Mouse (Mus musculus) megakaryocyte, embryonic 14.5 days (primary cell): ENCODE data around the gene Fam217b. TPM values are rescaled to one million over a fixed set of nuclear protein-coding genes. Genes with fewer than 3 reads are reported as not detected.

Experiments used
- H3K27me3 ChIP-seq: replicated peaks from 2 replicates; pipeline ENCODE3; 2012; ENCODE audit warnings: inconsistent platforms
- H3K36me3 ChIP-seq: replicated peaks from 2 replicates; pipeline ENCODE3; 2012; ENCODE audit warnings: low read length, inconsistent platforms, mixed read lengths
- H3K4me1 ChIP-seq: 2 replicates; pipeline ENCODE4 v1.6.1; 2012; ENCODE audit warnings: inconsistent platforms
- H3K4me3 ChIP-seq: replicated peaks from 2 replicates; pipeline ENCODE3; 2012; ENCODE audit warnings: moderate library complexity, mild to moderate bottlenecking, inconsistent platforms
- H3K9me3 ChIP-seq: 2 replicates; pipeline ENCODE4 v1.6.1; 2012; ENCODE audit warnings: inconsistent platforms
- FLI1 ChIP-seq: IDR thresholded peaks from 2 replicates; pipeline ENCODE4 v1.6.1; 2012; ENCODE audit warnings: low read length, inconsistent platforms, mixed read lengths
- GATA1 ChIP-seq: IDR thresholded peaks from 3 replicates; pipeline ENCODE4 v1.6.1; 2012; ENCODE audit warnings: mixed read lengths, low read length, inconsistent platforms, borderline replicate concordance
- polyA plus RNA-seq: library from polyadenylated mRNA; stranded (reverse); fragments of >175 nt; gene quantifications from 2 replicates; pipeline ENCODE4 v1.2.3, GENCODE M21; 2012; ENCODE audit warnings: low replicate concordance; ENCODE audit not compliant: insufficient read depth

The Fam217b gene
- polyA plus RNA-seq, 1 experiment: 6.1 TPM

DNA sequence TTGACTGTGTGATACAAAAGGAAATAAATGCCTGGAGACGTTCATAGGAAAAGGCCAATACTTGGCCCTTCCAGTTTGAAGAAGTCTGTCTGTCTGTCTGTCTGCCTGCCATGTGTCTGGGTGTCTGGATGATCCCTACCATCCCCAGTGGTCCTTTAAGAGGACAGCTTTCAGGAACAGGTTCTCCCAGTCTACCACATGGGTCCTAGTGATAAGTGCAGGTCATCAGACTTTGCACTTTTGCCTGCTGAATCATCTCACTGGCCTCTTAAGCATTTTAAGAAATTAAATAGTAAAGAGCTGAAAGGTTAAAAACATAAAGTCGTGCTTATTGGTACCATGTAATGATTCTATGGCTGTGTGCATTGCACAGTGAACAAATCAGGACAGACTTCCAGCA, 19.2 kb downstream of the Fam217b start:
- TF ChIP-seq FLI1: no peak
- no peak for TF ChIP-seq GATA1
- H3K27me3 ChIP-seq: peaks cover 20% of the 10 kb centered on the region
- peaks cover 30% of the 10 kb centered on the region for H3K4me1 ChIP-seq
- H3K36me3 ChIP-seq: no peaks in the 10 kb centered on the region
- no peak overlapping the region for H3K4me3 ChIP-seq
- no peaks in the 10 kb centered on the region for H3K9me3 ChIP-seq

DNA sequence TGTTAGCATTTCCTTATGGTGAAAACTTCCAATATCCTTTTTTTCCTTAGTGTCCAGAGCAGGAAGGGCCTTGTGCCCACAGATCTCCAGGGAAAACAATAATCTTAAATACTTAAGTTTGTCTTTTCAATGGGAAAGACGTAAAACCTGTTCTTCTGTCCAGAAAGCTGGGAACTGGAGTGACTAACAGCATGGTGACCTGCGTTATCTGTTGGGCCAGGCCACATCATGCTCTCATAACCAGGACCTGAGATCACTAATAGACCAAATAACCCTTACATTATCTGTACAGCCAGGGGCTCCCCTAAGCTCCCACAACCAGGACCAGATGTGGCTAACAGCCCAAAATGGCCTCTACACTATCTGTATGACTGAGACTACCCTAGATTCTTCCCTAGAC, 19.6 kb downstream of the Fam217b start:
- H3K4me1 ChIP-seq: peaks cover 30% of the 10 kb centered on the region
- H3K36me3 ChIP-seq: no peaks in the 10 kb centered on the region
- H3K9me3 ChIP-seq: no peaks in the 10 kb centered on the region
- no peak overlapping the region for H3K4me3 ChIP-seq
- H3K27me3 ChIP-seq: peaks cover 20% of the 10 kb centered on the region
- TF ChIP-seq GATA1 (no peak), FLI1 (no peak)

DNA sequence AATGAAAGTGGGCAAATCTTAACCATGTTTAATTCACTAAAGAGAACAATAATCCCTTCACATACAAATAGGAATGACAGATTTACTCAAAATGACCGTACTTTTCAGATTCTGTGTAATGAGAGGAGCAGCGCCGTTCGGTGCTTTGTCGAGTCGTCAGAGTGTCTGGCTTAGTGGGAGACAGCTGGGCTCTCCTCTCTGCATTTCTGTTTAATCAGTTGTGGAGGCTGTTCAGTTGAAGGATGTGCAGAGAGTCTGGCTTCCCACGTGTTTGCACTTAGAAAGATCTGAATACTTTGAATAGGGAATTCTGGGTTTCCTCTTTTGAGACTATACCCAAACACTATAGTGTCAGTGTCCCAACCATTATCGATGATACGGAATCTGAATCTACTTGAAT, 23.0 kb downstream of the Fam217b start:
- H3K36me3 ChIP-seq: no peaks in the 10 kb centered on the region
- H3K27me3 ChIP-seq: peaks cover 9% of the 10 kb centered on the region
- H3K4me1 ChIP-seq: peaks cover 21% of the 10 kb centered on the region
- TF ChIP-seq GATA1 (no peak), FLI1 (no peak)
- peaks cover 6% of the 10 kb centered on the region; the same call in 1 of the 2 replicates for H3K9me3 ChIP-seq
- H3K4me3 ChIP-seq: no peak overlapping the region

DNA sequence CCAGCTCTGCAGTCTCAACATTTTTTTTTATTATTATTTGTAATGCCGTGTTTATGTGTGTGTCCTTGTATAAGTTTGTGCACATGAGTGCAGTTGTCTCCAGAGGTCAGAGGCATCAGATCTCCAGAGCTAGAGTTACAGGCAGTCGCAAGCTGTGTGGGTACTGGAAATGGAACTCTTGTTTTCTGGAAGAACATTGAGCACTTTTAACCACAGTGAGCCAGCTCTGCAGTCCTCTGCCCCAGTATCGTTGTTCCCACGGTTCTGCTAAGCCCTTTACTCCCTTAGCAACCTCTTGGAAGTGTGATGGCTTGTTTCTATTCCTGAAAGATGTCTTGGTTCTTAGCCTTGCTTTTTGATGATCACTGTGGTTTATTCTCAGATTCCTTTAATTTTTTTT, 35.1 kb downstream of the Fam217b start:
- Histone ChIP-seq H3K36me3 (no peaks in the 10 kb centered on the region), H3K9me3 (peaks cover 7% of the 10 kb centered on the region; the same call in 1 of the 2 replicates), H3K27me3 (peaks cover 3% of the 10 kb centered on the region), H3K4me1 (peaks cover 4% of the 10 kb centered on the region; the same call in 1 of the 2 replicates), H3K4me3 (no peak overlapping the region)
- TF ChIP-seq GATA1 (no peak), FLI1 (no peak)

DNA sequence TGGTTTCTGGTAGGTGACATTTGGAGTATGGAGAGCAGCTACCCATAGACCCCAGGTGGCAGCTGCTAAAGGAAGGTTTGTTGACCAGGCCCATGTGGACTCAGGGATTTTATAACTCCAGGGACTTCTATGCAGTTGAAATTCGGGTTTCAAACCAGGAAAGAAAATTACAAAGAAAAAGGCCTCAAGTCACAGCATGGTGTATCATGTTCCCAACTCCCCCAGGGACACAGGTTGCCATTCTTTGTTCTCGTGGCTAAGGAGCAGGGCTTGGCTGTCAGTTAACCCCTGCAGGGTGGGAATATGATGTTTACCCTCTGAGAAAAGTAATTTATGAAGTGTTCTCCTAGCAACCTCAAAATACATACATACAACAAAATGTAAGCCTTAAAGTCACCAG, 35.9 kb downstream of the Fam217b start:
- peaks cover 7% of the 10 kb centered on the region for H3K4me1 ChIP-seq
- H3K27me3 ChIP-seq: peaks cover 7% of the 10 kb centered on the region
- no peaks in the 10 kb centered on the region for H3K36me3 ChIP-seq
- TF ChIP-seq FLI1: no peak
- TF ChIP-seq GATA1: no peak
- H3K9me3 ChIP-seq: peaks cover 7% of the 10 kb centered on the region; the same call in 1 of the 2 replicates
- H3K4me3 ChIP-seq: no peak overlapping the region

DNA sequence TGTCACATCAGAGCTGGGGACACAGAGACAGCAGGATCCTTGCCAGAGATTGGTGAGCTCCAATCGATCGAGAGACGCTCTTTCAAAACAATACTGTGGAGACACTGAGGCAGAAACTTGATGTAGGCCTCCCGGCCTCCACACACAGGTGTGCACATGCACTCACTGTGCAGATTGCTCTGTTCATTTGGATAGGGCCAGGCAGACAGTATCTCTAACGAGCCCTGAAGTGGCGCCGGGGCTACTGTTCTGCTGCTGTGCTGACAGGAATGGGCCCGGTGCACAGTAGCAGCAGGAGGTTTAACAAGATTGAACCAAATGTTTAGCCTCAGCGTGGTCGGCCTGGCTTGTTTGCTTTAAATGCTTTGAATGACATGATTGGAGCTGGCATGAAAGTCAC, 36.6 kb downstream of the Fam217b start:
- Histone ChIP-seq H3K9me3 (peaks cover 7% of the 10 kb centered on the region; the same call in 1 of the 2 replicates), H3K4me1 (peaks cover 11% of the 10 kb centered on the region), H3K27me3 (peaks cover 11% of the 10 kb centered on the region), H3K36me3 (no peaks in the 10 kb centered on the region), H3K4me3 (no peak overlapping the region)
- TF ChIP-seq FLI1 (no peak), GATA1 (no peak)

DNA sequence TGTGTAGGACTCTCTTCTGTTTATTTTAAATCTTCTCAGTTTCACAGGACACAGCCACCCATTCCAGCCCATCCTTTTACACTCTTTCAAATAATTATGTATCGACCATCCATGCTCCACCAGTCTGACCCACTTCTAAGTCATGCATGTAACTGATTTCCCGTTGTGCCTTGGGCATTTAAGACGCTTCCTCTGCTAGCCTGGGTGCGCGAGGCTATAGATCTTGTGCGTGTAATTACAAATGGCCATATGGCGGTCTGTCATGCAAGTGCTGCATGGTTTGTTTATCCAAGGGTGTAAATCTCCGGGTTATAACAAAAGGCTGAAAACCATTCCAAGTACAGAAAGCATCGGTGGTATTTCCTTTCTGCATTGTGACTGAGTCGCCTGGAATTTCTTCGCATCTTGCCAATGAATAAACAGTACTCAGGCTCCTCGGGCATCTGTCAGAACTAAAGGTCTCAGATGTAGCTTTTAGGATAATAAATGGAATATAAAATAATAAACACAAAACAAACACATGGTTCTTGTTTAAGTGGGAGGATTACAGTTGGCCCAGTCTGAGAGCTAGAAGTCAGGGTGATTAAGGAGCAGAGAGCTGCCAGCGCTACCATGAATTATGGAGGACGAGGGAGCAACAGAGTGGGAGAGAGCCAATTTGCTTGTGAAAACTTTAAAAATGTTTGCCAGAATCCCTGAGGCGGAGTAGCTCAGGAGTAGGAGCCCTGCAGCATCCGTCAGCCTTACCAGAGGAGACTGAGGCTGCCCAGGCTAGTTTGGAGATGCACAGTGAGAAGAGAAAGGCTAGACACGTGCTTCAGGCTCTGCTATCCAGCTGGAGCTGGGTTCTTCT, 40.6 kb downstream of the Fam217b start:
- Histone ChIP-seq H3K27me3 (peaks cover 14% of the 10 kb centered on the region), H3K36me3 (no peaks in the 10 kb centered on the region), H3K9me3 (peaks cover 7% of the 10 kb centered on the region; the same call in 1 of the 2 replicates), H3K4me1 (peaks cover 16% of the 10 kb centered on the region), H3K4me3 (no peak overlapping the region)
- TF ChIP-seq GATA1 (no peak), FLI1 (no peak)

DNA sequence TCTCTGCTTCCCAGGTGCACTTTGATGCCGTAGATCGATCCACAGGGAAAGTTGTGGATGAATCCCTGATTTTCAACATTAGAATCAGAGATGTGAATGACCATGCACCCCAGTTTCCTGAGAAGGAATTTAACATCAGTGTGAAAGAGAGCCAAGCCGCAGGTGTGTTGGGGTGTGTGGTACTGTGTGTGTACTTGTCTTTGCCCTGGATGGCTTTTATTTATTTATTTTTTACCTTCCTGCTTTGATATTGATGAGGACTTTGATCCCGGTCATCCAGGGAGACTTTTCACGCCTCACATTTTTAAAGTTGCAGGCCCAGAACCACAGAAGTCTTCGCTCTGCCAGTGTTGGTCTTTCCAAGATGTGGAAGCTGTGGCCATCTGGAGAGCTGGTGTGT, 43.1 kb downstream of the Fam217b start:
- H3K27me3 ChIP-seq: peaks cover 11% of the 10 kb centered on the region
- no peaks in the 10 kb centered on the region for H3K36me3 ChIP-seq
- H3K4me3 ChIP-seq: no peak overlapping the region
- H3K4me1 ChIP-seq: peaks cover 20% of the 10 kb centered on the region
- H3K9me3 ChIP-seq: peaks cover 16% of the 10 kb centered on the region
- TF ChIP-seq GATA1: no peak

DNA sequence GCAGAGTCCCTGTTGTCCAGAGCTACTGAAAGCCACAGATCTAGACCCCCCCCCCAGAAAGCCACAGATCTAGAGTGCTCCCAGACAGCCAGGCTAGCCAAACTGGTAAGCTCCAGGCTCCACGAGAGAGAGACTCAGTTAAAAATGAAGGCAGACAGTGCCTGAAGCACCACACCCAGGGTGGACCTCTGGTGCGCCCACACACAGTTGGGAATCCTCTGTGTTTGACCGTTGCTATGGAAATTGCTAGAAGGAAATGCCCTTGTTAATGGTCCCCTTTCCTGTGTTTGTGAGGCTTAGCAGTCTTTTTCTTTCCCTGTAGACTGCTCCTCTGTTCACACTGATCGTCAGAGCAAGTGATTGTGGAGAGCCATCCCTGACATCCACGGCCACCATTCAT, 46.0 kb downstream of the Fam217b start:
- H3K27me3 ChIP-seq: peaks cover 6% of the 10 kb centered on the region
- H3K4me3 ChIP-seq: no peak overlapping the region
- peaks cover 16% of the 10 kb centered on the region for H3K4me1 ChIP-seq
- no peak for TF ChIP-seq FLI1
- no peak for TF ChIP-seq GATA1
- peaks cover 11% of the 10 kb centered on the region for H3K9me3 ChIP-seq
- no peaks in the 10 kb centered on the region for H3K36me3 ChIP-seq
